Comparison of ENCODE assay signal across 8 mouse cellular contexts in genomic region chr4:62501534-62501933, GRCm38 (mm10). TPM values are rescaled to one million over a fixed set of nuclear protein-coding genes. Genes with fewer than 3 reads are reported as not detected.
DNase-seq lines count a peak whose midpoint lies in the region; ATAC-seq and TF ChIP-seq lines count a peak whose summit lies in the region.

No protein-coding gene starts in this region.

- H3K9ac ChIP-seq in limb, embryonic 15.5 days = peak overlapping the region; percentile 42

- TF ChIP-seq POLR2A in cerebellum, adult 2 months (IDR thresholded peaks at IDR 0.05; ENCODE audit: borderline replicate concordance, insufficient read depth, low read length) = no peak
- no peak for TF ChIP-seq POLR2A in thymus, adult 2 months (IDR thresholded peaks at IDR 0.05; ENCODE audit: control insufficient read depth, extremely low read depth, insufficient read depth, low read length, poor library complexity)

- H3K36me3 ChIP-seq in thymus, adult 2 months (ENCODE audit: control insufficient read depth, insufficient read depth, low read length) = no peaks in the 10 kb centered on the region
- H3K36me3 ChIP-seq in limb, embryonic 15.5 days = peaks cover 27% of the 10 kb centered on the region

- no peaks in the 10 kb centered on the region for H3K27me3 ChIP-seq in cerebellum, adult 2 months (ENCODE audit: control insufficient read depth, insufficient read depth, low read length)
- H3K27me3 ChIP-seq in thymus, adult 2 months (ENCODE audit: control insufficient read depth, insufficient read depth, low read length) = no peaks in the 10 kb centered on the region
- H3K27me3 ChIP-seq in limb, embryonic 15.5 days = no peaks in the 10 kb centered on the region

- H3K4me3 ChIP-seq in cerebellum, adult 2 months (replicated peaks; ENCODE audit: insufficient read depth, low read depth, low read length) = peak overlapping the region; percentile 93
- H3K4me3 ChIP-seq in thymus, adult 2 months (ENCODE audit: control insufficient read depth, insufficient read depth, low read length) = peak overlapping the region; percentile 94
- peak overlapping the region; percentile 56 for H3K4me3 ChIP-seq in limb, embryonic 15.5 days

- peak overlapping the region; percentile 97 for H3K27ac ChIP-seq in cerebellum, adult 2 months (ENCODE audit: insufficient read depth, low read length)
- no peak overlapping the region for H3K27ac ChIP-seq in thymus, adult 2 months (ENCODE audit: control insufficient read depth, insufficient read depth, low read length)
- H3K27ac ChIP-seq in limb, embryonic 15.5 days = peak overlapping the region; percentile 70

- H3K9me3 ChIP-seq in limb, embryonic 15.5 days = no peaks in the 10 kb centered on the region

- peak in 1 of 2 experiments; percentile 45 for DNase-seq in cerebellum, adult 2 months
- DNase-seq in cerebellum, postnatal 36 days = no peak
- DNase-seq in thymus, adult 2 months = no peak
- DNase-seq in thymus, postnatal 4 days = no peak
- DNase-seq in left cerebral cortex, adult 9 months (ENCODE audit: low spot score in 2 of 2) = no peak
- DNase-seq in right cerebral cortex, postnatal 10 days (ENCODE audit: low spot score in 2 of 2) = no peak
- no peak for DNase-seq in left cerebral cortex, adult 11 months (ENCODE audit: low spot score)

- H3K4me2 ChIP-seq in limb, embryonic 15.5 days = peak overlapping the region; percentile 57

- no peak for TF ChIP-seq CTCF in cerebellum, adult 2 months (IDR thresholded peaks at IDR 0.05; ENCODE audit: borderline replicate concordance, insufficient read depth, low read depth, low read length)
- no peak for TF ChIP-seq CTCF in thymus, adult 2 months (IDR thresholded peaks at IDR 0.05; ENCODE audit: borderline replicate concordance, control insufficient read depth, extremely low read depth, insufficient read depth, low read length, poor library complexity)

- H3K4me1 ChIP-seq in cerebellum, adult 2 months (ENCODE audit: control insufficient read depth, insufficient read depth, low read length) = peaks cover 6% of the 10 kb centered on the region
- peaks cover 15% of the 10 kb centered on the region for H3K4me1 ChIP-seq in thymus, adult 2 months (replicated peaks; ENCODE audit: control insufficient read depth, insufficient read depth, low read length)
- peaks cover 7% of the 10 kb centered on the region for H3K4me1 ChIP-seq in limb, embryonic 15.5 days

- 0% methylated on average over 7 of the region's 7 CpGs for WGBS in cerebellum, adult 2 months
- 8% methylated on average over 7 of the region's 7 CpGs for WGBS in thymus, adult 2 months
- WGBS in limb, embryonic 15.5 days = under 1% methylated on average over 7 of the region's 7 CpGs

- no peak for ATAC-seq in limb, embryonic 15.5 days (ENCODE audit: insufficient number of reproducible peaks, low FRiP score, low TSS enrichment, low read depth)

RNA-seq across cellular contexts. Expression of gene Hdhd3, which starts 1.7 kb away (rescaled TPM):
- 9.3 and 9.7 TPM in 2 replicates for polyA plus RNA-seq in cerebellum, adult 2 months (2012; rRNA removed)
- polyA plus RNA-seq in thymus, adult 2 months (2012; rRNA removed) = 4.5 and 7.0 TPM in 2 replicates
- 13.9 and 14.7 TPM in 2 replicates for polyA plus RNA-seq in limb, embryonic 15.5 days (2015; fragmentation: Nextera tagmentation; extraction: Ambion mirVana)

RNA-seq across cellular contexts. Expression of gene Alad, which starts 18.2 kb away (rescaled TPM):
- polyA plus RNA-seq in cerebellum, adult 2 months (2012; rRNA removed) = 64.4 and 72.3 TPM in 2 replicates
- polyA plus RNA-seq in thymus, adult 2 months (2012; rRNA removed) = 56.2 and 75.9 TPM in 2 replicates
- 75.8 and 86.5 TPM in 2 replicates for polyA plus RNA-seq in limb, embryonic 15.5 days (2015; fragmentation: Nextera tagmentation; extraction: Ambion mirVana)

RNA-seq across cellular contexts. Expression of gene Bspry, which starts 21.7 kb away (rescaled TPM):
- polyA plus RNA-seq in cerebellum, adult 2 months (2012; rRNA removed) = 1.2 and 1.3 TPM in 2 replicates
- 19.7 and 19.8 TPM in 2 replicates for polyA plus RNA-seq in thymus, adult 2 months (2012; rRNA removed)
- polyA plus RNA-seq in limb, embryonic 15.5 days (2015; fragmentation: Nextera tagmentation; extraction: Ambion mirVana) = 15.3 and 19.4 TPM in 2 replicates

RNA-seq across cellular contexts. Expression of gene Pole3, which starts 23.3 kb away (rescaled TPM):
- polyA plus RNA-seq in cerebellum, adult 2 months (2012; rRNA removed) = 31.0 and 34.5 TPM in 2 replicates
- 18.0 and 20.9 TPM in 2 replicates for polyA plus RNA-seq in thymus, adult 2 months (2012; rRNA removed)
- 82.1 and 82.9 TPM in 2 replicates for polyA plus RNA-seq in limb, embryonic 15.5 days (2015; fragmentation: Nextera tagmentation; extraction: Ambion mirVana)

RNA-seq across cellular contexts. Expression of gene 4933430I17Rik, which starts 23.6 kb away (rescaled TPM):
- polyA plus RNA-seq in cerebellum, adult 2 months (2012; rRNA removed) = 0.52 and 0.72 TPM in 2 replicates
- polyA plus RNA-seq in thymus, adult 2 months (2012; rRNA removed) = 0.15 and 0.16 TPM in 2 replicates
- 0.35 and 0.37 TPM in 2 replicates for polyA plus RNA-seq in limb, embryonic 15.5 days (2015; fragmentation: Nextera tagmentation; extraction: Ambion mirVana)
